Mouse (Mus musculus): Measurements from ENCODE around the gene Cab39l. TPM values are rescaled to one million over a fixed set of nuclear protein-coding genes. Genes with fewer than 3 reads are reported as not detected.
"Not testable (repeated sequence)": the region's sequence is repeated elsewhere in the genome, so short reads cannot be mapped to it uniquely, and the experiment has no call there.

Gene Cab39l
- 26.9 and 32.4 TPM in 2 replicates for polyA plus RNA-seq (2012; ENCODE audit: insufficient read depth, insufficient read length, missing spikeins)

GRCm38 (mm10) chr14:59440558-59441471 is at the start of gene Cab39l, which contains the start of gene Setdb2:
Gene Cab39l (plus strand): TSS chr14:59440972.
Gene Setdb2 (minus strand): TSS chr14:59440884.
- TF ChIP-seq CTCF (IDR thresholded peaks at IDR 0.05; ENCODE audit: low read depth, low read length): no peak
- TF ChIP-seq POLR2A (IDR thresholded peaks at IDR 0.05; ENCODE audit: borderline replicate concordance, low read depth, low read length): peak; percentile 52; the same call in 1 of the 2 replicates
- peaks cover 10% of the 10 kb centered on the region for H3K4me1 ChIP-seq (ENCODE audit: control insufficient read depth, insufficient read depth, low read length)
- peak within 1 kb of the TSS; percentile 43 for H3K27ac ChIP-seq (ENCODE audit: insufficient read depth, low read depth, low read length)
- peak within 1 kb of the TSS; percentile 83 for H3K4me3 ChIP-seq (ENCODE audit: insufficient read depth, low read length)

- Histone ChIP-seq H3K4me3 (ENCODE audit: insufficient read depth, low read length) (no peak within 1 kb of the TSS), H3K4me1 (ENCODE audit: control insufficient read depth, insufficient read depth, low read length) (no peaks in the 10 kb centered on the region), H3K27ac (ENCODE audit: insufficient read depth, low read depth, low read length) (no peak within 1 kb of the TSS)
- TF ChIP-seq CTCF (IDR thresholded peaks at IDR 0.05; ENCODE audit: low read depth, low read length): no peak
These were observed 45.5 kb upstream of the Cab39l start, which contains the start of gene Phf11c for GRCm38 (mm10) chr14:59395281-59395680. Gene Phf11c (minus strand): TSS chr14:59395381.

DNA sequence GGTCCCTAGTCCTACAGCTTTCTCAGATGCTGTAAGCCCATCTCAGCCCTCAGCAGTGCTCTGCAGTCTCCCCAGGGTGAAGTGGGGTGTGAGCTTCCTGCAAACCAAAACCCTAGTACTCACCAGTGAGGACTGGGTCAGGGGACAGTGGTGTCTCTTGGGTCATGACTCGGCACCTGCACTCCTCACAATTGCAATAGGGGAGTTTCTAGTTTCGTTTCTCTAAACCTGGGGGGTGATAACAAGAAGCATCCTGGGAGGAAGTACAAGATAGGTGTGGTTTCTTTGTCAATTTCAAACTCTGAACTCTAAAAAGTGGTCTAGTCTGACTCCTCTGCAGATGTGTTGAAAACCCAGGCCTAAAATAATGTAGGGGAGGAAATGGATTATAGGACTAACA is 43.8 kb upstream of the Cab39l start:
- Histone ChIP-seq H3K27ac (ENCODE audit: insufficient read depth, low read depth, low read length) (no peak overlapping the region), H3K4me3 (ENCODE audit: insufficient read depth, low read length) (no peak overlapping the region), H3K4me1 (ENCODE audit: control insufficient read depth, insufficient read depth, low read length) (no peaks in the 10 kb centered on the region)
- no peak for TF ChIP-seq POLR2A (IDR thresholded peaks at IDR 0.05; ENCODE audit: borderline replicate concordance, low read depth, low read length)
- TF ChIP-seq CTCF (IDR thresholded peaks at IDR 0.05; ENCODE audit: low read depth, low read length): no peak

- H3K4me3 ChIP-seq (ENCODE audit: insufficient read depth, low read length); H3K4me1 ChIP-seq (ENCODE audit: control insufficient read depth, insufficient read depth, low read length); H3K27ac ChIP-seq (ENCODE audit: insufficient read depth, low read depth, low read length): not testable (repeated sequence)
These were observed 25.8 kb upstream of the Cab39l start for GRCm38 (mm10) chr14:59414979-59415378.

GRCm38 (mm10) chr14:59418171-59418570 is 22.6 kb upstream of the Cab39l start:
- Histone ChIP-seq H3K4me3 (ENCODE audit: insufficient read depth, low read length) (no peak overlapping the region), H3K4me1 (ENCODE audit: control insufficient read depth, insufficient read depth, low read length) (no peaks in the 10 kb centered on the region), H3K27ac (ENCODE audit: insufficient read depth, low read depth, low read length) (no peak overlapping the region)
- TF ChIP-seq POLR2A (IDR thresholded peaks at IDR 0.05; ENCODE audit: borderline replicate concordance, low read depth, low read length) (no peak), CTCF (IDR thresholded peaks at IDR 0.05; ENCODE audit: low read depth, low read length) (no peak)

DNA sequence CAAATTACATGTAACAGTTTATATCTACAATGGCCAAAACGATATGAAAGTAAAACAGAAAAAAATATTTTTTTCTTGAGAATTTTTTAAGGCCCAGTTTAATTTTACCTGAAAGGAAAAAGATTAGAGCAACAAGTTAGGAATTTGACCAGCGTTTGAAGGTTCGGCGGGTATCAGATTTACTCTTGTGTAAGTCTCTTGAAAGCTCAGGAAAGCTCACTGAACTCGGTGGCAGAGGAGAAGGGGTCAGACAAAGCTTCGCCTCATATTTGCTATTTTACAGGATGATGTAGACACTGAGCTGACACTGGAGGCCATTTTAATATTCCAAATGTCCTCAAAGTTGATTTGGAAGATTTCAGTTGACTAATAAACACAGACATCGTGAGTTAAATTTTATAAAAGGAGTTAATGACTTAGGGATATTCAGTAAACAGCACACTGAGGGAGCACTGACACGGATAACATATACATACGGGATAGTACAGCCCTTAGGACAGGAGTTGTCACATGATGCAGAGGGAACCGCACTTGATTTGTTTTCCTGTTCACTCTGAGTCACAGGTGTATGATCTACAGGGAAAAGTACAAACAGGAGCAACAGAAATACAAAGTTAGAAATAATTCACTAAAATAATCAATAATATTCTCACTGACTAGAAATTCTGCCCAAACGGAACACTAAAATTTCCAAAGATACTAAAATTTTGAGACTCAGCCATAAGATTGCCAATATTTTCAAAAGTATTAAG is 17.7 kb upstream of the Cab39l start:
- Histone ChIP-seq H3K27ac (ENCODE audit: insufficient read depth, low read depth, low read length) (no peak overlapping the region), H3K4me1 (ENCODE audit: control insufficient read depth, insufficient read depth, low read length) (no peaks in the 10 kb centered on the region)
- TF ChIP-seq CTCF (IDR thresholded peaks at IDR 0.05; ENCODE audit: low read depth, low read length) (no peak), POLR2A (IDR thresholded peaks at IDR 0.05; ENCODE audit: borderline replicate concordance, low read depth, low read length) (no peak)

DNA sequence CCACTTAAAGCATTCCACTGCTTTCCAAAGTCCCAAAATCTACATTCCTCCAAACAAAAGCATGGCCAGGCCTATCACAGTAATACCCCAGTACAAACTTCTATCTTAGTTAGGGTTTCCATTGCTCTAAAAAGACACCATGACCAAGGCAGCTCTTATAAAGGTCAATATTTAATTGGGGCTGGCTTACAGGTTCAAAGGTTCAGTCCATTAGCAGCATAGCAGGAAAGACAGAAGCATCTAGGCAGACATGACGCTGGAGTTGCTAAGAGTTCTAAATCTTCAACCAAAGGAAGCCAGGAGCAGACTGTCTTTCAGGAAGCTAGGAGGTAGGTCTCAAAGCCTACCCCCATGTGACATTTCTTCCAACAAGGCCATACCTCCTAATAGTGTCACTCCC is 10.2 kb upstream of the Cab39l start:
- Histone ChIP-seq H3K4me1 (ENCODE audit: control insufficient read depth, insufficient read depth, low read length) (0 out of 2 replicates have a peak, but pooled peaks cover 2% of the 10 kb centered on the region), H3K4me3 (ENCODE audit: insufficient read depth, low read length) (no peak overlapping the region), H3K27ac (ENCODE audit: insufficient read depth, low read depth, low read length) (no peak overlapping the region)
- TF ChIP-seq POLR2A (IDR thresholded peaks at IDR 0.05; ENCODE audit: borderline replicate concordance, low read depth, low read length) (no peak), CTCF (IDR thresholded peaks at IDR 0.05; ENCODE audit: low read depth, low read length) (no peak)

More for the DNA sequence above, 17.7 kb upstream of the Cab39l start:
- H3K4me3 ChIP-seq (ENCODE audit: insufficient read depth, low read length): no peak overlapping the region

GRCm38 (mm10) chr14:59433902-59434301 is 6.9 kb upstream of the Cab39l start:
- H3K27ac ChIP-seq (ENCODE audit: insufficient read depth, low read depth, low read length): no peak overlapping the region
- no peak overlapping the region for H3K4me3 ChIP-seq (ENCODE audit: insufficient read depth, low read length)
- H3K4me1 ChIP-seq (ENCODE audit: control insufficient read depth, insufficient read depth, low read length): 0 out of 2 replicates have a peak, but pooled peaks cover 2% of the 10 kb centered on the region
- TF ChIP-seq CTCF (IDR thresholded peaks at IDR 0.05; ENCODE audit: low read depth, low read length) (no peak), POLR2A (IDR thresholded peaks at IDR 0.05; ENCODE audit: borderline replicate concordance, low read depth, low read length) (no peak)

- Histone ChIP-seq H3K27ac (ENCODE audit: insufficient read depth, low read depth, low read length) (no peak overlapping the region), H3K4me3 (ENCODE audit: insufficient read depth, low read length) (no peak overlapping the region), H3K4me1 (ENCODE audit: control insufficient read depth, insufficient read depth, low read length) (peaks cover 7% of the 10 kb centered on the region)
- TF ChIP-seq POLR2A (IDR thresholded peaks at IDR 0.05; ENCODE audit: borderline replicate concordance, low read depth, low read length): no peak
- no peak for TF ChIP-seq CTCF (IDR thresholded peaks at IDR 0.05; ENCODE audit: low read depth, low read length)
These were observed 5.6 kb upstream of the Cab39l start for GRCm38 (mm10) chr14:59435206-59435605.

GRCm38 (mm10) chr14:59437398-59437797 is 3.4 kb upstream of the Cab39l start:
- Histone ChIP-seq H3K4me1 (ENCODE audit: control insufficient read depth, insufficient read depth, low read length) (peaks cover 8% of the 10 kb centered on the region), H3K4me3 (ENCODE audit: insufficient read depth, low read length) (no peak overlapping the region), H3K27ac (ENCODE audit: insufficient read depth, low read depth, low read length) (no peak overlapping the region)
- TF ChIP-seq POLR2A (IDR thresholded peaks at IDR 0.05; ENCODE audit: borderline replicate concordance, low read depth, low read length) (no peak), CTCF (IDR thresholded peaks at IDR 0.05; ENCODE audit: low read depth, low read length) (no peak)
